Mouse (Mus musculus) adrenal gland, adult 18-20 months (tissue): ENCODE results near the gene Crmp1. TPM values are rescaled to one million over a fixed set of nuclear protein-coding genes. Genes with fewer than 3 reads are reported as not detected.
A peak's percentile ranks its signal among the peaks of the same experiment; 100 is the strongest.

ENCODE experiments used
- DNase-seq, 2 experiments: peaks; one replicate each; pipeline ENCODE4 v3.0.0; 2021 to 2022; ENCODE audit warnings: low spot score in 2 of 2
- long read RNA-seq, 2 experiments: library from polyadenylated mRNA; stranded (forward); transcript quantifications; one replicate each; pipeline ENCODE4 v2.0.0; 2021
- total RNA-seq, 2 experiments: library from RNA; stranded (reverse); gene quantifications; 1 replicate in 1 of 2; 2 replicates in 1 of 2; pipeline ENCODE4 v1.2.3; 2021

Crmp1 gene
- total RNA-seq, result 10 to 100 TPM in 1 of 2 experiments, 1 to 10 TPM in 1; 8.2 to 10.5 TPM
- long read RNA-seq, experiment 1, transcript Crmp1-202 (14 exons, 3,051 nt), result minor isoform, 8 of 19 reads
- long read RNA-seq, experiment 1, transcript Crmp1-201 (14 exons, 2,906 nt), result major isoform, 10 of 19 reads
- long read RNA-seq, experiment 1, partial matches to known transcripts, result 0 of 19 reads
- long read RNA-seq, experiment 1, other reads (novel, unspliced or antisense), result 1 of 19 reads
- long read RNA-seq, experiment 2, transcript Crmp1-201 (14 exons, 2,906 nt), result major isoform, 5 of 11 reads
- long read RNA-seq, experiment 2, partial matches to known transcripts, result 3 of 11 reads
- long read RNA-seq, experiment 2, other reads (novel, unspliced or antisense), result 1 of 11 reads

GRCm38 (mm10) chr5:37241651-37242151 lies at the start of gene Crmp1:
Crmp1 (plus strand) TSS chr5:37241940.
- peak; percentile 36 to 37 for DNase-seq

DNA sequence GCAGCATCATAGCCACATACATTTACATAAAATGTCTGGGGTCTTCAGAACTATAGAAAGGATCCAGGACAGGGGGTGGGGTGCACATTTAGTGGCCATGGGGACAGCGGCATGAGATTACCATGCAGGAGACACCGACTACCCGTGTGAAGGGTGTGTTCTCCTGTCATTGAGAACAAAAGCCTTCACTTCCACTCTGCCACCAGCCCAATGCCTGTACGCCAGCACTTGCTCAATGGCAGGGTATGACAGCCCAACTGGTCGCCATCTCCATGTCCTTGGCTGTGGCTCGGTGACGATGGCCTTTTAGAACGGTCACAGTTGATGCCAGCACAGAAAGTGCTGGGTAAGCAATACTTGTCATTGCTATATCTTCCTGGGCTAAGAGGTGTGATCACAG lies 45.5 kb upstream of the Crmp1 start:
- no peak for DNase-seq

GRCm38 (mm10) chr5:37196666-37197250 lies 45.0 kb upstream of the Crmp1 start:
- DNase-seq, result no peak

GRCm38 (mm10) chr5:37197423-37197822 lies 44.3 kb upstream of the Crmp1 start:
- no peak for DNase-seq

GRCm38 (mm10) chr5:37198011-37198688 lies 43.6 kb upstream of the Crmp1 start:
- no peak for DNase-seq

DNA sequence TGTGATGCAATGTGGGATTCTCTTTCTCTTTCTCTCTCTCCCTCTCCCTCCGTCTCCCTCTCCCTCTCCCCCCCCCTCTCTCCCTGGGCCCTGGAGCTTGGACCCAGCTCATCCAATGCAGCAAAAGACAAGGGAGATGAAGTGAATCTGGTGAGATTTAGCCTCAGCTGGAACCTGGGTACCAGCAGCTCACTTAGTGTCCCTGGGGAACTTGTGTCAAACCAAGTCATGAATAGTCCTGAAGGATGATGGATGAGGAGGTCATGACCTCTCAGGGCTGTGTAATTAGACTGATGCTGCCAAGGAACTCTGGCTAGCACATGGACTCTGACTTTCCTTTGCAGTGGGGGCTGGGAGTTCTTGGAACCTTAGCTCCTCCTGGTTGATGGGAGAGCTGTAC lies 39.5 kb upstream of the Crmp1 start:
- no peak for DNase-seq

DNA sequence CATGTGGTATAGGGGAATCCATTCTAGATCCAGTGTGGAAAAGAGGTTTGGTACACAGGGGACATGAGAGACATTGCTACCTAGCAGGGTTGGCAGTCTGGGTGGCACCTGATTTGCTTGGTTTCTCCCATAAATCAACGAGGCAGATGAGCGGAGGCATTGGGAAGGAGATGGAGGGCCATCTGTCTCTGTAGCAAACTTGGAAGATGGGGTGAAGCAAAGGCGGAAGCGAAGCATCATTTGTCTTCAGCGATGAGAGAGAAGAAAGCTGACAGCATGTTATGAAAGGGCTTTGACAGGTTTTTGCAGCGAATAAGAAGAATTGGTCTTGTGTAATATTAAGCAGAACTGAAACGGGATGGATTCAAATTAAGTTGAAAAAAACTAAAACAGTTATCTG lies 36.9 kb upstream of the Crmp1 start:
- DNase-seq, result no peak

DNA sequence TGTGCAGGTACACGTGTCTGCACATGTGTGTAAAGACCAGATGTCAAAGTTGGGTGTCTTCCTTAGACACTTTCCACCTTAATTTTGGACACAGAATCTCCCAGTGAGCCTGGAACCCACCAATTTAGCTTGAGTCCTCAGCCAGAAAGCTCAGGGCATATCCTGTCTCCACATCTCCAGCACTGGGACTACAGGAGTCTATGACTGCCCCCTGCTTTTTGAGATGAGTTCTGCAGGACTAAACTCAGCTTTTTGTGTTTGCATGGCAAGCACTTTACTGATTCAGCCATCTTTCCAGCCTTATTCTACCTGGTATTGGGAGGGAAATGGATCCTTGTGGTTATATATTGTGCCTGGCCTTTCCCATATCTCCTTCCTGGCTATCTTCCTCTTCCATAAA lies 36.3 kb upstream of the Crmp1 start:
- no peak for DNase-seq

DNA sequence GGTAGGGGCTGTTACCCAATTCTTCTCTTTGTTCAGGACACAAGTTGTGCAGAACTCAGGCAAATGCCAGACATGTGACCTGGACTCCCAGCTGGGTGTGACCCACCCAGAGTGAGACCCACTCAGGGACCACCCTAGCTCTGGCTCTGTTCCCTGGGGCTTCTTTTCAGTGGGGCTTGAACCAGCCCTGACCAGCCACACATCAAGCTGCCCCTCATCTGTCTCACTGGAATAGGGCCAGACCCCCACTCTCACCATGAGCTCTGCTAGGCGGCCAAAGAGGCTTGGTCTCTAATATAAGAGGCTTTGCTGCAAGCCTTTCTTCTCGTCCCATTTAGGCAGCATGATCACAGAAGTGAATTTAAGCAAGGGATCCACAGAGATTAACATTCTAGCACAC lies 35.4 kb upstream of the Crmp1 start:
- DNase-seq, result no peak

GRCm38 (mm10) chr5:37212938-37213708 lies 28.6 kb upstream of the Crmp1 start:
- DNase-seq, result no peak

DNA sequence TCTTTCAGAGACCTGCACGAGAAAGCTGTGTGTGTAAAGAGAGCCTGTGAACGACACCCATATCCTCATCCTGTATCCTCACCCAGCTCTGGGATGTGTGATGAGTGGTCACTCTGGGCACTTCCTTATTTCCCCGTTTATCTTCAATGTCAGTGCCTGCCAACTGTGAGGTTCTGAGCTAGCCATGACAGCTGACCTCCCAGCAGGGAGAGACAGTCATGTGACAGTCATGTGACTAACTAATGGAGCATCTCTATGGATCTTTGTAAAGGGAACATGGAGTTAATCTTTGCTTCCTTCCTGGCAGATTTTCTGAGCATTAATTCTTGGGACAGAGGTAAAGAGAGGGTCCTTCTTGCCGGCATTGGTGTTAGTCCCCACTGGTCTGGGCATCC lies 28.0 kb upstream of the Crmp1 start:
- no peak for DNase-seq

DNA sequence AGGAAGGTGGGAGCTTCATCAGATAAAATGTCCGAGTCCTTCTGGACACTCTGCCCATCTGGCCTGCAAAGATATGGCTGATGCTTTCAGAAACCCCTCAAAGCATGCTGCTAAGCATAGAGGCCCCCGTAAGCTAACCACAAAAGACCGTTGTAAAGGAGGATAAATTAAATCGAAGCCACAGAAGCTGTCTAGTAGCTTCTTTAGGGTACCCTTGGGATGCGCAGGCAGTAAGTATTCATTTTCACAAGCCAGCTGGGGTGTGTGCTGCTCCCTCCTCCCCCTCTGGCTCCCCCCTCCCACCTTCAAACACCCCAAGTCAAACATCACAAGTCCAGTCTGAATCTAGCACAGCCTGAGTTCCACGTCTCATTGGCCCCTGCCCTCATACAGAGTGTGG lies 27.1 kb upstream of the Crmp1 start:
- no peak for DNase-seq

GRCm38 (mm10) chr5:37215276-37215675 lies 26.5 kb upstream of the Crmp1 start:
- no peak for DNase-seq

DNA sequence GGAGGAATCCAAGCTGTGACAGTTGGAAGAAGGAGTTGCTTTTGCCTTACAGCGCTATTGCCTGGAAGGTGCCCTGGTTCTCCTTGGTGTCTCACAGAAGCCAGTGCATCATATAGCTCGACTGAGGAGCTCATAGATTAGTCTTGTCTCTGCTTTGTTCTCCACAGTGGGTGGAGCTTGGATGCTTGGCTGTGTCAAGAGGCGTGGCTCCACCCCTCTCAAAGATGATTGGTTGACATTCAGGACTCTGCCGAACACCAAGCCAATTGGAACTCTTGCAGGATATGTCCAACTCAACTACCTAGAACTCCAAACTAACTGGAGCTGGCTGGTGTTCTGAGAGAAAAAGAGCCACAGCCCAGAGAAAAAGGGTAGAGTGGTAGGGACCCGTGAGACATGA lies 22.1 kb upstream of the Crmp1 start:
- no peak for DNase-seq

DNA sequence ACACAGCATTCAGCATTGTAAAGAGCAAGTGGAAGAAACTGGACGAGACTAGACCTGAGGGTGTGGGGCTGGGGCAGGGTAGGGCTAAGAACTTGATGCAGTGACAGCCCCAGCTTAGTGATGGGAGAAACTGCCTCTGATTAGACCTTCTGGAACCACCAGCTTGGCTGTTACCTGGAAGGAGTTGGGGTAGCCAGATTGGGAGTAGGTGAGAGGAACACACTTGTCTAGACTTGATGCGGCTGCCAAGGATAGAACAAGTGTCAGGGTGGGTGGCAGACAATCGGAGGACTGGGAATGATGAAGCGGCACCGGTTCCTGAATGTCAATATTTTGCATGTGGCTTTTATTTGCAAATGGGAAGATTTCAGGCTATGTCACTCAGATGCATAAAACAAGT lies 21.2 kb upstream of the Crmp1 start:
- no peak for DNase-seq

- no peak for DNase-seq
Measured at GRCm38 (mm10) chr5:37221563-37221962, 20.2 kb upstream of the Crmp1 start.

DNA sequence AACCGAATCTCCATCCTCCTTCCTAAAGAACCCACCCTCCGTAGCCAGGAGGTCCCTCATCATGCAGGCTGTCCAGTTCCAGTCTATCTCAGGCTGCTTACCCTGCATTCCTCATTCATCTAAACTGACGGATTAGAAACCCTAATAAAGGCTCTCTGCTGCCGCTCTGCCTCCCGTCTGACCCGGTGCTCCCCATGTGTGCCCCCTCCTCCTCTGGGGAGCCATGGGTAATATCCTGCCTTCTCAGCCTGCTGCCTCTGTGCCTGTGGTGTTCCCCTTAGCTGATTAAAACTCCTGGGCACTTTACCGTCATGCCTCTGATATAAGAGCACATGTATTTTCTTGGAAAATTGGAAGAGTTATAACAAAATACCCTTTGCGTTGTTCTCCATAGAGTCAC lies 19.4 kb upstream of the Crmp1 start:
- no peak for DNase-seq

GRCm38 (mm10) chr5:37225708-37226107 lies 16.0 kb upstream of the Crmp1 start:
- no peak for DNase-seq

GRCm38 (mm10) chr5:37227956-37228680 lies 13.6 kb upstream of the Crmp1 start:
- no peak for DNase-seq

DNA sequence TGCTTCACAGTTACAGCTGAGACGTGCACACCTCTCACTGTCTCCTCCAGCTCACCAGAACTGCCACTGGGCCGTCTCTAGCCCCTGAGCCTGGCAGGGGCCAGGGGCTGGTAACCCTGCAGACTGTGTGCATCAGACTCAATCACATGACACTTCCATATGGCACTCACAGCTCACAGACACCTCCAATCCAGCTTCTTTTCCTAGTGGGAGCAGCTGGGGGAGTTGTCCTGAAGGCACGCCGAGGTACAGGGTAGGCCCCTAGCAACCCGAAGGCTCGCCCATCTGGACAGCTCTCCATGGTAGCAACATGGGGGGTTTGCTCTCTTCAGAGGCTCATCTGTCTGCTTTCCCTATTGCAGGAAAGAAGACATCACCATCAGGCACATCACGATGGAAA lies 12.8 kb upstream of the Crmp1 start:
- no peak for DNase-seq
